In the genomic region with DNA sequence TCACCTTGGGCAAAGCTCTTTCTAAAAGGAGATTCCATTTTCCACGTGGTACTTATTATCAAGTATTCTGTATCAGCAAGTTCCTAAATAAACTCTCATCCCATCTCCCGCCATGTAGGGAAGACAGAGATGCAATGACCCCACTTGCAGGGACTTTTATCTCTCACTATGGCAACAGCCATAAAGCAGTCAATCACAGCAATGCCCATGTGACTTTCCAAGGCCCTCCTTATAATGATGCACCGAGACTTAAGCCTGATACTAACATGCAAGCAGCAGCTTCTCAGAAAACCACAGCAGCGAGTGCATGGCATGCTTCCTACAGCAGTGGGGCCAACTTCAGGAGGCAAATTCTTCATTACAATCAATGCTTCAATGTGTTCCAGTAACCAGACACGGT, we compare ENCODE assay signal across 17 mouse cellular contexts. TPM values are rescaled to one million over a fixed set of nuclear protein-coding genes. Genes with fewer than 3 reads are reported as not detected.
DNase-seq lines count a peak whose midpoint lies in the region; ATAC-seq and TF ChIP-seq lines count a peak whose summit lies in the region.
"Had no signal": no experiment of that assay in that cellular context is flagged by ENCODE, and none has a peak within 500 bp of the region (broad histone marks: within the 10 kb centered on the region; RNA-seq: fewer than 3 reads in every experiment).

No protein-coding gene starts in this region.

- intact Hi-C loops in heart, postnatal 14 days (cut with DNase I) = no loop called here

- H3K4me3 ChIP-seq in heart, embryonic 13.5 days = no peak overlapping the region
- H3K4me3 ChIP-seq in kidney, embryonic 15.5 days (replicated peaks) = no peak overlapping the region
- H3K4me3 ChIP-seq in MEL (ENCODE audit: control insufficient read depth in 1 of 2, insufficient read depth in 1 of 2, low read depth in 2 of 2, low read length in 2 of 2) = no peak overlapping the region
- no peak overlapping the region for H3K4me3 ChIP-seq in embryonic fibroblast, embryonic 13.5 days (ENCODE audit: insufficient read depth, low read length)
- H3K4me3 ChIP-seq: embryonic facial prominence, embryonic 15.5 days; forebrain, embryonic 13.5 days; limb, embryonic 12.5 days had no signal

- peak overlapping the region; percentile 34; the same call in 1 of the 2 replicates for H3K9ac ChIP-seq in heart, embryonic 13.5 days
- H3K9ac ChIP-seq in kidney, embryonic 15.5 days = no peak overlapping the region
- H3K9ac ChIP-seq in MEL (ENCODE audit: control insufficient read depth, low read depth, low read length, poor library complexity, severe bottlenecking) = no peak overlapping the region
- H3K9ac ChIP-seq: embryonic facial prominence, embryonic 15.5 days; forebrain, embryonic 13.5 days; limb, embryonic 12.5 days; liver, embryonic 14.5 days had no signal

- no peak for TF ChIP-seq POLR2A in MEL (IDR thresholded peaks at IDR 0.05; ENCODE audit: control insufficient read depth in 1 of 2, insufficient read depth in 1 of 2, low read depth in 1 of 2, low read length in 2 of 2, poor library complexity in 1 of 2)
- no peak for TF ChIP-seq POLR2A in embryonic fibroblast, embryonic 13.5 days (IDR thresholded peaks at IDR 0.05; ENCODE audit: low read depth, low read length)

- H3K27ac ChIP-seq in heart, embryonic 13.5 days (replicated peaks) = peak overlapping the region; percentile 88
- H3K27ac ChIP-seq in kidney, embryonic 15.5 days = 0 out of 2 replicates have a peak overlapping the region, but pooled peaks have one; percentile 10
- H3K27ac ChIP-seq in MEL (ENCODE audit: control insufficient read depth, low read depth, low read length) = no peak overlapping the region
- H3K27ac ChIP-seq in embryonic fibroblast, embryonic 13.5 days (ENCODE audit: insufficient read depth, low read length) = peak overlapping the region; percentile 89
- H3K27ac ChIP-seq: forebrain, embryonic 13.5 days; limb, embryonic 12.5 days; liver, embryonic 14.5 days had no signal

- no peaks in the 10 kb centered on the region for H3K27me3 ChIP-seq in heart, embryonic 13.5 days (replicated peaks)
- H3K27me3 ChIP-seq in kidney, embryonic 15.5 days = no peaks in the 10 kb centered on the region
- no peaks in the 10 kb centered on the region for H3K27me3 ChIP-seq in MEL (ENCODE audit: control insufficient read depth in 1 of 2, insufficient read depth in 2 of 2, low read length in 2 of 2)
- H3K27me3 ChIP-seq: embryonic facial prominence, embryonic 15.5 days; forebrain, embryonic 13.5 days; limb, embryonic 12.5 days had no signal

- 26% methylated on average over 5 of the region's 5 CpGs for WGBS in heart, embryonic 13.5 days
- WGBS in kidney, embryonic 15.5 days = 35% methylated on average over 5 of the region's 5 CpGs

- 0 out of 2 replicates have a peak, but pooled peaks cover 5% of the 10 kb centered on the region for H3K36me3 ChIP-seq in heart, embryonic 13.5 days
- no peaks in the 10 kb centered on the region; the same call in 1 of the 2 replicates for H3K36me3 ChIP-seq in kidney, embryonic 15.5 days
- H3K36me3 ChIP-seq in MEL (ENCODE audit: control insufficient read depth in 1 of 2, insufficient read depth in 2 of 2, low read length in 2 of 2) = peaks cover 0 to 8% of the 10 kb centered on the region in 2 experiments; a peak in 2 of 4 replicates
- H3K36me3 ChIP-seq: embryonic facial prominence, embryonic 15.5 days had no signal

- H3K79me2 ChIP-seq in MEL (ENCODE audit: control insufficient read depth, insufficient read depth, low read length, poor library complexity) = peaks cover 1% of the 10 kb centered on the region; the same call in 1 of the 2 replicates

- TF ChIP-seq RAD21 in MEL (IDR thresholded peaks at IDR 0.05; ENCODE audit: low read depth, low read length) = no peak

- DNase-seq in heart, postnatal 14 days = no peak
- DNase-seq in kidney, adult 9 months = no peak
- no peak for DNase-seq in MEL (ENCODE audit: low read depth, low spot score)
- no peak for DNase-seq in thymus, postnatal 10 days (ENCODE audit: low spot score in 2 of 2)
- no peak for DNase-seq in layer of hippocampus, postnatal 10 days (ENCODE audit: low spot score in 2 of 2)
- DNase-seq: cerebellum, adult 9-11 months; kidney, postnatal 10 days; thymus, adult 18-20 months had no signal

- H3K9me3 ChIP-seq in heart, embryonic 13.5 days = no peaks in the 10 kb centered on the region
- H3K9me3 ChIP-seq in kidney, embryonic 15.5 days (replicated peaks) = no peaks in the 10 kb centered on the region
- no peaks in the 10 kb centered on the region for H3K9me3 ChIP-seq in MEL (replicated peaks; ENCODE audit: insufficient read depth, low read length)
- H3K9me3 ChIP-seq: embryonic facial prominence, embryonic 15.5 days; forebrain, embryonic 13.5 days; G1E; limb, embryonic 12.5 days had no signal

- no peak for TF ChIP-seq CTCF in MEL (IDR thresholded peaks at IDR 0.05 in 2 of 3, conservative IDR thresholded peaks at IDR 0.05 in 1 of 3; ENCODE audit: control insufficient read depth in 1 of 3, insufficient read depth in 1 of 3, low read depth in 2 of 3, low read length in 3 of 3, poor library complexity in 1 of 3, severe bottlenecking in 1 of 3)
- no peak for TF ChIP-seq CTCF in embryonic fibroblast, embryonic 13.5 days (IDR thresholded peaks at IDR 0.05; ENCODE audit: borderline replicate concordance, insufficient read depth, low read length)

- peaks cover 63% of the 10 kb centered on the region for H3K4me1 ChIP-seq in heart, embryonic 13.5 days
- H3K4me1 ChIP-seq in kidney, embryonic 15.5 days = peaks cover 40% of the 10 kb centered on the region
- peaks cover 6 to 11% of the 10 kb centered on the region in 2 experiments for H3K4me1 ChIP-seq in MEL (ENCODE audit: control insufficient read depth in 1 of 2, insufficient read depth in 2 of 2, low read length in 2 of 2)
- peaks cover 14% of the 10 kb centered on the region for H3K4me1 ChIP-seq in embryonic fibroblast, embryonic 13.5 days (ENCODE audit: control insufficient read depth, insufficient read depth, low read length)

- no peak for TF ChIP-seq EP300 in MEL (IDR thresholded peaks at IDR 0.05; ENCODE audit: low read depth in 1 of 2, low read length in 2 of 2)

- peak overlapping the region; percentile 50 for H3K4me2 ChIP-seq in heart, embryonic 13.5 days
- H3K4me2 ChIP-seq in kidney, embryonic 15.5 days = no peak overlapping the region
- H3K4me2 ChIP-seq: embryonic facial prominence, embryonic 15.5 days; forebrain, embryonic 13.5 days; limb, embryonic 12.5 days had no signal

- ATAC-seq in heart, embryonic 13.5 days (ENCODE audit: extremely low read depth, insufficient number of reproducible peaks, low FRiP score, low TSS enrichment) = no peak
- no peak; the same call in 1 of the 2 replicates for ATAC-seq in kidney, embryonic 15.5 days (replicated peaks; ENCODE audit: low FRiP score)
- ATAC-seq: CD4-positive, CD25-positive, alpha-beta regulatory T cell, adult 4 months; forebrain, embryonic 13.5 days had no signal

TF ChIP-seq in MEL, 35 proteins besides CTCF, POLR2A, EP300 and RAD21:
- TF ChIP-seq ZNF384 (IDR thresholded peaks at IDR 0.05; ENCODE audit: low read depth, low read length) = no peak
- TF ChIP-seq USF1 (IDR thresholded peaks at IDR 0.05; ENCODE audit: low read depth, low read length) = peak; percentile 68

RNA-seq across cellular contexts. Expression of a gene that starts 39.7 kb away (rescaled TPM):
- polyA plus RNA-seq in heart, embryonic 13.5 days (2015; fragmentation: Nextera tagmentation; extraction: Ambion mirVana) = 75.3 and 78.2 TPM in 2 replicates
- total RNA-seq in heart, postnatal 14 days (2021) = 100 to 1,000 TPM; 303 to 323 TPM
- 93.5 and 101 TPM in 2 replicates for polyA plus RNA-seq in kidney, embryonic 15.5 days (2015; fragmentation: Nextera tagmentation; extraction: Ambion mirVana)
- 13.1 and 15.2 TPM in 2 replicates for total RNA-seq in MEL (2012; rRNA removed)
- 100 to 1,000 TPM in 1 of 2 experiments, 10 to 100 TPM in 1; 32.4 to 174 TPM for polyA plus RNA-seq in MEL (2012; ENCODE audit: insufficient read depth in 1 of 2, insufficient read length in 2 of 2, low read depth in 1 of 2, low replicate concordance in 2 of 2, missing spikeins in 1 of 2)
- polyA plus RNA-seq in embryonic fibroblast, embryonic 13.5 days (2011; ENCODE audit: insufficient read length, low read depth, missing spikeins) = 164 and 190 TPM in 2 replicates
- 10 to 100 TPM; 43.2 to 43.8 TPM for total RNA-seq in layer of hippocampus, postnatal 10 days (2021)
